In the genomic region with DNA sequence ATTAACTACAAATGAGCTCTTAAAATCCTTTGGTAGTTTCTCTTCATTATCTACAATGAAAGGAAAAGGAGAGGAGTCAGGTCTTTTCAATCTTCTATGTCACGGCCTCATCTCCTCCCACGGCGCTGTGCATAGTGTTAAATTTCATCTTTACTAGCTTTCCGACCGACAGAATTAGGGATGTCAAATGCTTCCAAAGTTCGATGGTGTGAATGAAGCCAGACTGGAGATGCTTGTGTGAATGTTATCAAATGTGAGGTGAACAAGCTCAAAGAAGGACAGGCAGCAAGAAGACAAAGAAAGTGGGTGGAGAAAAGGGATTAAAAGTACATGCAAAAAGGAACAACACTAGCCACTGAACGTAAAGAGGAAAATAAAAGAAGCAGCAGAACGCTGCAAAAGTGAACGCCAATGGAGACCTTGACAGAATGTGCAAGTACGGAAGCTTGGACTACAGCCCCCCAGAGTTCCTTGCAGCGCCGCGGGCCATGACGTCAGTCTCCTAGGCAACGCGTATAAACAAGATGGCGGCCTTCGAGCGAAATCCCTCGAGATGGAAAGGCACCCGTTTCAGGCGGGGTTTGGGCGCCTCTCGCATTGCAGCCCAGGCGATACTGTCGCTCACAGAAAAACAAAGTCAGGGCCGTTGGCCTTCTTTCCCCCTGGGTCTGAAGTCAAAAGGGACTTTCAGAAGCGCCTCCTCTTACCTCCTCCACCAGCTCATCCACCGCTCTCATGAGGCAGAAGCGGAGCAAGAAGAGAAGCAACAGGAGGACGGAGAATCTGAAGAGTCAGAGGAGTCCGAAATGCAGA, we compare ENCODE assay signal across 8 mouse cellular contexts. TPM values are rescaled to one million over a fixed set of nuclear protein-coding genes. Genes with fewer than 3 reads are reported as not detected.
DNase-seq lines count a peak whose midpoint lies in the region; ATAC-seq and TF ChIP-seq lines count a peak whose summit lies in the region.

A gene (plus strand): TSS at position 516 of the 813 bp plus-strand sequence.

- peak; percentile 91 for ATAC-seq in Patski
- peak; percentile 98 for ATAC-seq in hindbrain, embryonic 16.5 days

- peak within 1 kb of the TSS; percentile 94 for H3K4me2 ChIP-seq in hindbrain, embryonic 16.5 days (ENCODE audit: low read length)

- H3K27me3 ChIP-seq in Patski, result no peaks in the 10 kb centered on the region
- H3K27me3 ChIP-seq in hindbrain, embryonic 16.5 days (replicated peaks; ENCODE audit: control insufficient read depth, insufficient read depth, low read length), result no peaks in the 10 kb centered on the region

- POLR2A ChIA-PET in Patski (lab: Charles Lee), result interaction anchor here (0.6 to 0.9 kb wide), 2 partner anchors 66 to 571 kb away, joined by 3 to 5 read pairs; no protein-coding TSS in a partner anchor

- no peaks in the 10 kb centered on the region for H3K36me3 ChIP-seq in hindbrain, embryonic 16.5 days (ENCODE audit: control insufficient read depth, insufficient read depth, low read length)
- no peaks in the 10 kb centered on the region for H3K36me3 ChIP-seq in macrophage (ENCODE audit: inconsistent target)

- H3K9ac ChIP-seq in hindbrain, embryonic 16.5 days (ENCODE audit: low read depth, low read length), result peak within 1 kb of the TSS; percentile 65

- peak; percentile 33 for DNase-seq in Patski (ENCODE audit: low read depth, low spot score)
- peak; percentile 92 to 93 for DNase-seq in cerebellum, postnatal 10 days
- DNase-seq in frontal cortex, postnatal 36 days (ENCODE audit: low spot score in 2 of 2), result peak; percentile 86 to 90
- peak; percentile 89 to 90 for DNase-seq in left cerebral cortex, adult 18-20 months (ENCODE audit: low spot score in 2 of 2)
- DNase-seq in right cerebral cortex, adult 18-20 months, result peak; percentile 90
- peak; percentile 33 for DNase-seq in urinary bladder, postnatal 10 days (ENCODE audit: low spot score)

- CTCF ChIA-PET in Patski (lab: Charles Lee), result interaction anchor here (1.1 kb wide), 1 partner anchor 14 kb away, joined by 3 read pairs; no protein-coding TSS in a partner anchor

- H3K9me3 ChIP-seq in hindbrain, embryonic 16.5 days (ENCODE audit: control insufficient read depth, low read length), result no peaks in the 10 kb centered on the region

- WGBS in hindbrain, embryonic 16.5 days, result 4% methylated on average over 32 of the region's 32 CpGs
- WGBS in macrophage (ENCODE audit: missing documents), result 10% methylated on average over 32 of the region's 32 CpGs

- H3K79me2 ChIP-seq in macrophage (ENCODE audit: inconsistent target), result no peaks in the 10 kb centered on the region

- TF ChIP-seq CTCF in Patski (IDR thresholded peaks at IDR 0.05), result no peak

- no peaks in the 10 kb centered on the region; the same call in none of the 2 replicates for H3K4me1 ChIP-seq in hindbrain, embryonic 16.5 days (ENCODE audit: control insufficient read depth, insufficient read depth, low read depth, low read length)

- peak within 1 kb of the TSS; percentile 74 for H3K27ac ChIP-seq in hindbrain, embryonic 16.5 days (ENCODE audit: low read depth, low read length)
- no peak within 1 kb of the TSS for H3K27ac ChIP-seq in macrophage

- peak within 1 kb of the TSS; percentile 65 for H3K4me3 ChIP-seq in hindbrain, embryonic 16.5 days (ENCODE audit: low read length)
- peak within 1 kb of the TSS; percentile 62 for H3K4me3 ChIP-seq in macrophage (ENCODE audit: inconsistent target)

- in situ Hi-C loops in Patski (cut with MboI; ENCODE audit: low pct_unique_long_range_greater_than_20kb), result loop anchor here (25.0 kb wide), 1 partner anchor 1692 kb away; no protein-coding TSS in a partner anchor

RNA-seq across cellular contexts. Expression of the gene that starts here (rescaled TPM):
- 2.7 TPM for polyA plus RNA-seq in Patski (2021)
- 0.90 and 1.2 TPM in 2 replicates for polyA plus RNA-seq in hindbrain, embryonic 16.5 days (2015; fragmentation: Nextera tagmentation; extraction: Ambion mirVana)
- 1 to 10 TPM; 2.0 to 2.2 TPM for total RNA-seq in left cerebral cortex, adult 18-20 months (2021)
- total RNA-seq in macrophage (2018; cell fraction: chromatin; rRNA removed), result 1 to 10 TPM in 4 of 26 experiments, under 1 TPM in 21, not detected in 1; 0.12 to 1.8 (median 0.34) TPM
- total RNA-seq in macrophage (2018; cell fraction: cytosol; rRNA removed), result under 1 TPM in 24 of 26 experiments, not detected in 2; 0.03 to 0.14 (median 0.06) TPM
- under 1 TPM in 23 of 26 experiments, not detected in 3; 0.04 to 0.77 (median 0.14) TPM for total RNA-seq in macrophage (2018; cell fraction: nucleus; rRNA removed)
- polyA plus RNA-seq in macrophage (2018), result 0.02 to 0.23 TPM (median 0.10 TPM) in 3 replicates

Comparison
In these comparisons a context has a peak if more than half of its experiments do, and no peak if none do; other contexts are left out.
1. DNase-seq: peak in every context shown above with its lines; median percentile 92 in cerebellum, postnatal 10 days; 90 in right cerebral cortex, adult 18-20 months; 90 in left cerebral cortex, adult 18-20 months; 88 in frontal cortex, postnatal 36 days; 33 in Patski; 33 in urinary bladder, postnatal 10 days.